Mouse (Mus musculus) lung, postnatal 0 days (tissue): Measurements from ENCODE around the gene Rtl10. TPM values are rescaled to one million over a fixed set of nuclear protein-coding genes. Genes with fewer than 3 reads are reported as not detected.

ENCODE experiments used
- ATAC-seq: fragments of 200-750 bp; cut with Nextera tagmentation; 2 replicates; pipeline ENCODE4 v1.8.0; 2017; ENCODE audit warnings: moderate library complexity
- DNase-seq: peaks from one replicate; pipeline ENCODE4 v3.0.0-alpha.2; 2016; ENCODE audit warnings: low spot score
- H3K27ac ChIP-seq: fragments of 300-500 bp; sonication (generic); 2 replicates; pipeline ENCODE4 v1.5.1; 2014; ENCODE audit warnings: antibody characterized with exemption, mild to moderate bottlenecking, low read length, mixed read lengths
- H3K27me3 ChIP-seq: fragments of 300-500 bp; sonication (generic); replicated peaks from 2 replicates; pipeline ENCODE4 v1.6.1; 2014; ENCODE audit warnings: low read length, mixed read lengths; ENCODE audit not compliant: insufficient read depth
- H3K36me3 ChIP-seq: fragments of 300-500 bp; sonication (generic); 2 replicates; pipeline ENCODE4 v1.6.1; 2014; ENCODE audit warnings: low read length, mixed read lengths; ENCODE audit not compliant: insufficient read depth
- H3K4me1 ChIP-seq: fragments of 300-500 bp; sonication (generic); 2 replicates; pipeline ENCODE4 v1.6.1; 2014; ENCODE audit warnings: antibody characterized with exemption, low read depth, low read length, mixed read lengths; ENCODE audit not compliant: insufficient read depth
- H3K4me2 ChIP-seq: fragments of 300-500 bp; sonication (generic); replicated peaks from 2 replicates; pipeline ENCODE4 v1.6.1; 2014; ENCODE audit warnings: low read depth, mild to moderate bottlenecking, low read length, moderate library complexity, mixed read lengths
- H3K4me3 ChIP-seq: fragments of 300-500 bp; sonication (generic); 2 replicates; pipeline ENCODE4 v1.5.1; 2014; ENCODE audit warnings: low read depth, low read length
- H3K9ac ChIP-seq: fragments of 300-500 bp; sonication (generic); replicated peaks from 2 replicates; pipeline ENCODE4 v1.6.1; 2014; ENCODE audit warnings: low read depth, mild to moderate bottlenecking
- H3K9me3 ChIP-seq: fragments of 300-500 bp; sonication (generic); 2 replicates; pipeline ENCODE4 v1.6.1; 2016; ENCODE audit warnings: low read length, mixed read lengths
- CTCF ChIP-seq: IDR thresholded peaks from 2 replicates; pipeline ENCODE4 v1.5.1; 2016; ENCODE audit warnings: antibody characterized with exemption, mild to moderate bottlenecking
- EP300 ChIP-seq: IDR thresholded peaks from 2 replicates; pipeline ENCODE4 v1.6.1; 2016; ENCODE audit warnings: antibody characterized with exemption, mild to moderate bottlenecking, control low read depth
- WGBS: fragments of 180-500 bp; shearing (Covaris S2); extraction: QIAGEN DNeasy Blood & Tissue Kit; methylation state at CpG from one replicate; pipeline ENCODE4 v1.1.7; 2014; 5-methylcytosine and 5-hydroxymethylcytosine counted together
- polyA plus RNA-seq: library from polyadenylated mRNA; unstranded; fragments of >200 nt; fragmentation: Nextera tagmentation; extraction: Ambion mirVana; gene quantifications from 2 replicates; pipeline ENCODE4 v1.2.1, GENCODE M21; 2015

Rtl10 gene
- polyA plus RNA-seq, 1 experiment from 2014 or later: 1.1 TPM

DNA sequence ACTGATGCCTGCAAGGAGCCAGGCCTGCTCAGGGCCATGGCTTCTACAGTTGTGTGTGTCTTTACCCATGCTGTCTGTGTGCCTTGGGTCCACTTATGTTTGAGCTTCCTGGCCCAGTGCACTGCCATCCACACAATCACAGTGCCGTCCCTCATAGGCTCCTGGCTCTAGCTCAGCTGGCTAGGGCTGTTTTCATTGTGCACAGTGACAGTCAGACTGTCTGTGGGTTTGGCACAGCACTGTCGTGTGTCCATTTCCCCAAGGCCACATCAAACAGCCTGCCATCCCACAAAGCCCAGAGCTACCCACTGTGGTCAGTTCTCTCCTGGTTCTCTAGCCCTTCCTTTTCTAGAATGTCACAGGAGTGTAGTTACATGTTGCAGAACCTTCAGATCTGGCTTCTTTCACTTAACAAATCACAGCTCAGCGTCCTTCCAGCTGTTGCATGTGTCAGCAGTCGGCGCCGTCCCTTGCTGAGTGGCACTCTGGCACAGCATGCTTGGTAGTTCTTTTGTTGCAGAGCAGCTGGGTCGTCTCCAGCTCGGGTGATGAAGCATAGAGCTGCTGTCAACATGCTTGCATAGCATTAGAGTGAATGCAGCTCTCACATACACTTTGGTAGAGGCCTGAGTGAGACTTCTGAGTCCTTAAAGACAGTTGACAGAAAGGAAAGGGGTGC lies 44.6 kb downstream of the Rtl10 start:
- no peak overlapping the region for H3K4me2 ChIP-seq
- DNase-seq: peak; percentile 75
- no peaks in the 10 kb centered on the region for H3K9me3 ChIP-seq
- H3K4me3 ChIP-seq: no peak overlapping the region
- no peaks in the 10 kb centered on the region for H3K4me1 ChIP-seq
- TF ChIP-seq EP300: no peak
- no peak for TF ChIP-seq CTCF
- H3K36me3 ChIP-seq: no peaks in the 10 kb centered on the region
- no peak overlapping the region for H3K9ac ChIP-seq
- H3K27ac ChIP-seq: no peak overlapping the region
- H3K27me3 ChIP-seq: no peaks in the 10 kb centered on the region
- WGBS: 40% methylated on average over 8 of the region's 8 CpGs
- peak; percentile 83 for ATAC-seq

DNA sequence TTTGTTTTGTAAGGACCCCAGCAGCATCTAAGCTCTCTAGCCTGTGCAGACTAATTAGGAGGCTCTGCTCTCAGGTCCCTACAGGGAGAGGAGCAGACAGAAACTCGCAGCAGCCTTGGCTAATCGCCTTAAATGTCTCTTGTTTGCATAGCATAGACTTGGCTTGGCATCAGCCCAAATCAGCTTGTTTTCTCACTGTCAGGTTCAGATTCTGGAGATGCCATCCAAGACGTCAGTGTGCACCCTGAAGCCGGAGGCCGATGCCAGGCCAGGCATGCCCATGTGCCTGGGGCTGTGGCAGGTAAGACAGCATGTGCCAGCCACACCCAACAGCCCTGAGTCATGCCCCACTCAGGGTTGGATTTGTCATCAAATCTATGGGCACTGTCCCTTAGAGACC lies 49.2 kb downstream of the Rtl10 start:
- Histone ChIP-seq H3K4me2 (no peak overlapping the region), H3K4me3 (no peak overlapping the region), H3K9ac (no peak overlapping the region), H3K36me3 (no peaks in the 10 kb centered on the region), H3K27me3 (no peaks in the 10 kb centered on the region), H3K27ac (no peak overlapping the region), H3K4me1 (no peaks in the 10 kb centered on the region), H3K9me3 (no peaks in the 10 kb centered on the region)
- no peak for TF ChIP-seq EP300
- no peak for TF ChIP-seq CTCF
- WGBS: 54% methylated on average over 5 of the region's 5 CpGs
- ATAC-seq: no peak
- no peak for DNase-seq

Other genes with a start within 250 kb of the Rtl10 start
- 2.2 and 2.5 TPM in 2 replicates for gene Gm49776, start 240.6 kb upstream of the Rtl10 start, polyA plus RNA-seq
- 13.3 and 14.4 TPM in 2 replicates for gene Dgcr8, start 209.7 kb upstream of the Rtl10 start, polyA plus RNA-seq
- 23.7 and 25.2 TPM in 2 replicates for gene Tango2, start 150.8 kb upstream of the Rtl10 start, polyA plus RNA-seq
- 14.6 and 18.5 TPM in 2 replicates for gene Arvcf, start 150.7 kb upstream of the Rtl10 start, polyA plus RNA-seq
- gene Txnrd2, start 72.5 kb upstream of the Rtl10 start, polyA plus RNA-seq: 20.0 and 20.9 TPM in 2 replicates
- gene Comt, start 72.0 kb upstream of the Rtl10 start, polyA plus RNA-seq: 109 and 111 TPM in 2 replicates
- 8.1 and 8.4 TPM in 2 replicates for gene Gnb1l, start 188 bp upstream of the Rtl10 start, polyA plus RNA-seq
- 7.6 and 7.8 TPM in 2 replicates for gene Tbx1, start 91.8 kb downstream of the Rtl10 start, polyA plus RNA-seq
- gene Gp1bb, start 123.5 kb downstream of the Rtl10 start, polyA plus RNA-seq: 7.9 and 8.8 TPM in 2 replicates
- gene Gm49601, start 127.5 kb downstream of the Rtl10 start, polyA plus RNA-seq: 2.2 and 3.1 TPM in 2 replicates
- gene Sept5, start 131.1 kb downstream of the Rtl10 start, polyA plus RNA-seq: 8.5 and 9.6 TPM in 2 replicates